Mouse (Mus musculus): Measurements from ENCODE around the gene Kynu. TPM values are rescaled to one million over a fixed set of nuclear protein-coding genes. Genes with fewer than 3 reads are reported as not detected.

Gene Kynu
- polyA plus RNA-seq, 1 experiment from 2014 or later: 1.9 TPM

- DNase-seq (ENCODE audit: low spot score): no peak
Measured at GRCm38 (mm10) chr2:43646962-43647361, 91.8 kb downstream of the Kynu start.

GRCm38 (mm10) chr2:43669588-43669987 is 114.5 kb downstream of the Kynu start:
- no peak for DNase-seq (ENCODE audit: low spot score)

- peak; percentile 81 for DNase-seq (ENCODE audit: low spot score)
Measured at GRCm38 (mm10) chr2:43673619-43674018, 118.5 kb downstream of the Kynu start.

- no peak for DNase-seq (ENCODE audit: low spot score)
Measured at GRCm38 (mm10) chr2:43674098-43674497, 119.0 kb downstream of the Kynu start.

- no peak for DNase-seq (ENCODE audit: low spot score)
Measured at GRCm38 (mm10) chr2:43675277-43675676, 120.1 kb downstream of the Kynu start.

- no peak for DNase-seq (ENCODE audit: low spot score)
Measured at GRCm38 (mm10) chr2:43690402-43690801, 135.3 kb downstream of the Kynu start.

- no peak for DNase-seq (ENCODE audit: low spot score)
Measured at GRCm38 (mm10) chr2:43691290-43691689, 136.2 kb downstream of the Kynu start.

- no peak for DNase-seq (ENCODE audit: low spot score)
Measured at GRCm38 (mm10) chr2:43695635-43696034, 140.5 kb downstream of the Kynu start.

GRCm38 (mm10) chr2:43712611-43713138 is 157.5 kb downstream of the Kynu start:
- no peak for DNase-seq (ENCODE audit: low spot score)

GRCm38 (mm10) chr2:43722446-43723103 is 167.4 kb downstream of the Kynu start:
- peak; percentile 76 for DNase-seq (ENCODE audit: low spot score)

GRCm38 (mm10) chr2:43723104-43723541 is 168.0 kb downstream of the Kynu start:
- DNase-seq (ENCODE audit: low spot score): no peak

- no peak for DNase-seq (ENCODE audit: low spot score)
Measured at GRCm38 (mm10) chr2:43727181-43727580, 172.1 kb downstream of the Kynu start.

GRCm38 (mm10) chr2:43727693-43728092 is 172.6 kb downstream of the Kynu start:
- peak; percentile 63 for DNase-seq (ENCODE audit: low spot score)

GRCm38 (mm10) chr2:43728831-43729230 is 173.7 kb downstream of the Kynu start:
- no peak for DNase-seq (ENCODE audit: low spot score)

Other genes with a start within 250 kb of the Kynu start
- 62.3 and 75.6 TPM in 2 replicates for gene Arhgap15, start 193.5 kb downstream of the Kynu start, polyA plus RNA-seq (2015; fragmentation: Nextera tagmentation; extraction: Ambion mirVana)